Mouse (Mus musculus) limb, embryonic 10.5 days (tissue): Measurements from ENCODE around the gene Inca1. TPM values are rescaled to one million over a fixed set of nuclear protein-coding genes. Genes with fewer than 3 reads are reported as not detected.
A peak's percentile ranks its signal among the peaks of the same experiment; 100 is the strongest.

Experiments used
- DNase-seq: peaks from one replicate; pipeline ENCODE4 v3.0.0-alpha.2; 2017; ENCODE audit warnings: low spot score
- H3K27ac ChIP-seq: fragments of 300-500 bp; sonication (generic); 2 replicates; pipeline ENCODE4 v1.5.1; 2016; ENCODE audit warnings: mild to moderate bottlenecking
- H3K27me3 ChIP-seq: fragments of 300-500 bp; sonication (generic); 2 replicates; pipeline ENCODE4 v1.6.1; 2016; ENCODE audit warnings: low read depth, mild to moderate bottlenecking; ENCODE audit not compliant: poor library complexity, severe bottlenecking
- H3K36me3 ChIP-seq: fragments of 300-500 bp; sonication (generic); 2 replicates; pipeline ENCODE4 v1.6.1; 2016; ENCODE audit warnings: mild to moderate bottlenecking, moderate library complexity
- H3K4me1 ChIP-seq: fragments of 300-500 bp; sonication (generic); 2 replicates; pipeline ENCODE4 v1.6.1; 2016
- H3K4me3 ChIP-seq: fragments of 300-500 bp; sonication (generic); 2 replicates; pipeline ENCODE4 v1.5.1; 2016; ENCODE audit warnings: mild to moderate bottlenecking, moderate library complexity
- H3K9me3 ChIP-seq: fragments of 300-500 bp; sonication (generic); replicated peaks from 2 replicates; pipeline ENCODE4 v1.6.1; 2016; ENCODE audit warnings: mild to moderate bottlenecking
- WGBS: fragments of 180-500 bp; shearing (Covaris S2); methylation state at CpG from one replicate; pipeline ENCODE4 v1.1.7; 2016; 5-methylcytosine and 5-hydroxymethylcytosine counted together
- polyA plus RNA-seq: library from polyadenylated mRNA; unstranded; fragments of >200 nt; fragmentation: Nextera tagmentation; extraction: Ambion mirVana; gene quantifications from 2 replicates; pipeline ENCODE4 v1.2.1, GENCODE M21; 2016

Inca1 gene
- polyA plus RNA-seq, 1 experiment from 2014 or later = 1.2 TPM

- Histone ChIP-seq H3K4me3 (no peak overlapping the region), H3K9me3 (no peaks in the 10 kb centered on the region), H3K36me3 (peaks cover 68% of the 10 kb centered on the region), H3K4me1 (peaks cover 36% of the 10 kb centered on the region), H3K27me3 (no peaks in the 10 kb centered on the region), H3K27ac (no peak overlapping the region)
- 88% methylated on average over 8 of the region's 8 CpGs for WGBS
- DNase-seq = no peak
These were observed 39.4 kb downstream of the Inca1 start for GRCm38 (mm10) chr11:70660571-70660970.

GRCm38 (mm10) chr11:70658942-70659341, 41.0 kb downstream of the Inca1 start:
- Histone ChIP-seq H3K27me3 (no peaks in the 10 kb centered on the region), H3K27ac (peak overlapping the region; percentile 97), H3K9me3 (no peaks in the 10 kb centered on the region), H3K36me3 (peaks cover 52% of the 10 kb centered on the region), H3K4me1 (peaks cover 42% of the 10 kb centered on the region), H3K4me3 (no peak overlapping the region)
- WGBS = 75% methylated on average over 8 of the region's 8 CpGs
- no peak for DNase-seq

DNA sequence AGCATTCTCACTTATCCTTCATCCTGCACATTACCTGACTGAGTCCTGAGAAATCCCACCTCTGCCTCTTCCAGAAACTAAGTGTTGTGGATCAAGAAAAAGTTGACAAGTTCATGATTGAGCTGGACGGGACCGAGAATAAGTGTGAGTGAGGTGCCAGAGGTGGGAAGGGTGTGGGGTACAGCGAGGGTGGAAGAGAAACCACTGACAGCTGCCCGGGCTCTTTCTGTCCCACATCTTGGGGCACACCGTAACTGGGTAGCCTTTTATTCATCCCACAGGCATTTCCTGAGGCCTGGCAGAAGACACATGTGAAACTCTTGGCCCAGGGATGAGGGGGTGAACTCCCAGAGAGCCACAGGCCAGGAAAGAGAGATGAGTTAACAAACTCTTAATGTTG, 41.4 kb downstream of the Inca1 start:
- peaks cover 50% of the 10 kb centered on the region for H3K36me3 ChIP-seq
- 0 out of 2 replicates have a peak overlapping the region, but pooled peaks have one; percentile 99 for H3K4me3 ChIP-seq
- DNase-seq = no peak
- no peaks in the 10 kb centered on the region for H3K9me3 ChIP-seq
- H3K27me3 ChIP-seq = no peaks in the 10 kb centered on the region
- 85% methylated on average over 5 of the region's 5 CpGs for WGBS
- peaks cover 42% of the 10 kb centered on the region for H3K4me1 ChIP-seq
- peak overlapping the region; percentile 97 for H3K27ac ChIP-seq

DNA sequence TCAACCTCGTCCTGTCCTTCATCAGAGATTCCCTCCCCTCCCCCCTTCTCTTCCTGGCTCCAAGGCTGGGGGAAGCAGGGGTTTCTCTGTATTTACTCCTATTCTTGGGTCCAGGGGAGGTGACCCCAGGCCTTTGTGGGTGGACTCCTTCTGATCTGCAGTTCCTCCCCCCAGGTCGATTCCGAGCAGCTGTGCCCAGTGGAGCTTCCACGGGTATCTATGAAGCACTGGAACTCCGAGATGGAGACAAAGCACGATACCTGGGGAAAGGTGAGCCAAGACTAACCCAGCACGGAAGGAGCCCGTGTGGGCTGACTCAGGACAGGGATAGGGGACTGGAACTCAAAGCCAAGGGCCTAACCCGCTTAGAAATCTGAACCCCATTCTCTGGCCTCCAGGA, 42.0 kb downstream of the Inca1 start:
- Histone ChIP-seq H3K4me1 (peaks cover 42% of the 10 kb centered on the region), H3K4me3 (peak overlapping the region; percentile 99), H3K27ac (peak overlapping the region; percentile 97), H3K27me3 (no peaks in the 10 kb centered on the region), H3K36me3 (peaks cover 49% of the 10 kb centered on the region), H3K9me3 (no peaks in the 10 kb centered on the region)
- no peak for DNase-seq
- whole genome bisulfite sequencing = 59% methylated on average over 9 of the region's 9 CpGs

GRCm38 (mm10) chr11:70657573-70657972, 42.4 kb downstream of the Inca1 start:
- DNase-seq = no peak
- Histone ChIP-seq H3K4me1 (peaks cover 47% of the 10 kb centered on the region), H3K27me3 (no peaks in the 10 kb centered on the region), H3K27ac (peak overlapping the region; percentile 97), H3K4me3 (peak overlapping the region; percentile 99), H3K36me3 (peaks cover 49% of the 10 kb centered on the region), H3K9me3 (no peaks in the 10 kb centered on the region)
- WGBS = 51% methylated on average over 6 of the region's 6 CpGs

- peak within 1 kb of the TSS; percentile 97 for H3K27ac ChIP-seq
- 3% methylated on average over 3 of the region's 3 CpGs for WGBS
- no peaks in the 10 kb centered on the region for H3K27me3 ChIP-seq
- DNase-seq = peak; percentile 65
- peak within 1 kb of the TSS; percentile 99 for H3K4me3 ChIP-seq
- H3K4me1 ChIP-seq = peaks cover 53% of the 10 kb centered on the region
- no peaks in the 10 kb centered on the region for H3K9me3 ChIP-seq
- H3K36me3 ChIP-seq = peaks cover 49% of the 10 kb centered on the region
These were observed 43.0 kb downstream of the Inca1 start, which contains the start of gene Eno3 for GRCm38 (mm10) chr11:70656964-70657363. Gene Eno3, plus strand, starts transcription at chr11:70657202.

- Histone ChIP-seq H3K27me3 (no peaks in the 10 kb centered on the region), H3K4me1 (peaks cover 57% of the 10 kb centered on the region), H3K36me3 (peaks cover 49% of the 10 kb centered on the region), H3K9me3 (no peaks in the 10 kb centered on the region), H3K27ac (peak overlapping the region; percentile 97), H3K4me3 (peak overlapping the region; percentile 99)
- WGBS = 2% methylated on average over 16 of the region's 16 CpGs
- peak; percentile 84 for DNase-seq
These were observed 43.5 kb downstream of the Inca1 start for GRCm38 (mm10) chr11:70656456-70656927.

GRCm38 (mm10) chr11:70655571-70656455, 44.1 kb downstream of the Inca1 start:
- H3K4me3 ChIP-seq = peak overlapping the region; percentile 99
- under 1% methylated on average over 61 of the region's 61 CpGs for WGBS
- no peaks in the 10 kb centered on the region for H3K9me3 ChIP-seq
- DNase-seq = peak; percentile 82
- no peaks in the 10 kb centered on the region for H3K27me3 ChIP-seq
- peak overlapping the region; percentile 97 for H3K27ac ChIP-seq
- H3K4me1 ChIP-seq = peaks cover 64% of the 10 kb centered on the region
- peaks cover 49% of the 10 kb centered on the region for H3K36me3 ChIP-seq

- H3K4me1 ChIP-seq = peaks cover 69% of the 10 kb centered on the region
- H3K4me3 ChIP-seq = peak overlapping the region; percentile 99
- H3K9me3 ChIP-seq = no peaks in the 10 kb centered on the region
- under 1% methylated on average over 48 of the region's 48 CpGs for WGBS
- peaks cover 49% of the 10 kb centered on the region for H3K36me3 ChIP-seq
- peak; percentile 86 for DNase-seq
- peak overlapping the region; percentile 97 for H3K27ac ChIP-seq
- H3K27me3 ChIP-seq = no peaks in the 10 kb centered on the region
These were observed 44.9 kb downstream of the Inca1 start for GRCm38 (mm10) chr11:70654923-70655570.

GRCm38 (mm10) chr11:70654198-70654922, 45.6 kb downstream of the Inca1 start, which contains the start of gene Pfn1:
Gene Pfn1, minus strand, starts transcription at chr11:70654644.
- Histone ChIP-seq H3K36me3 (peaks cover 49% of the 10 kb centered on the region), H3K4me1 (peaks cover 70% of the 10 kb centered on the region), H3K27ac (peak within 1 kb of the TSS; percentile 97), H3K27me3 (no peaks in the 10 kb centered on the region), H3K4me3 (peak within 1 kb of the TSS; percentile 99), H3K9me3 (no peaks in the 10 kb centered on the region)
- DNase-seq = peak; percentile 89
- WGBS = under 1% methylated on average over 61 of the region's 61 CpGs

- Histone ChIP-seq H3K9me3 (no peaks in the 10 kb centered on the region), H3K4me1 (peaks cover 73% of the 10 kb centered on the region), H3K27me3 (no peaks in the 10 kb centered on the region), H3K4me3 (peak overlapping the region; percentile 99), H3K27ac (peak overlapping the region; percentile 97), H3K36me3 (peaks cover 51% of the 10 kb centered on the region)
- peak; percentile 91 for DNase-seq
- WGBS = under 1% methylated on average over 63 of the region's 63 CpGs
These were observed 46.4 kb downstream of the Inca1 start for GRCm38 (mm10) chr11:70653345-70654197.
